Mouse (Mus musculus) lung, adult 2 months (tissue): ENCODE results near the gene M1ap. TPM values are rescaled to one million over a fixed set of nuclear protein-coding genes. Genes with fewer than 3 reads are reported as not detected.
A peak's percentile ranks its signal among the peaks of the same experiment; 100 is the strongest.

Source experiments
- DNase-seq: peaks from one replicate; pipeline ENCODE4 v3.0.0; 2022
- H3K4me1 ChIP-seq: fragments of 200-500 bp; 2 replicates; pipeline ENCODE4 v1.6.1; 2011; ENCODE audit warnings: low read length; ENCODE audit not compliant: control insufficient read depth, insufficient read depth
- H3K4me3 ChIP-seq: fragments of 200-500 bp; replicated peaks from 2 replicates; pipeline ENCODE3; 2011; ENCODE audit warnings: low read depth, mild to moderate bottlenecking, control low read depth, low read length; ENCODE audit errors: extremely low read depth
- CTCF ChIP-seq: fragments of 200-500 bp; IDR thresholded peaks from 2 replicates; pipeline ENCODE4 v1.5.1; 2011; ENCODE audit warnings: mild to moderate bottlenecking, low read length, control low read depth; ENCODE audit not compliant: insufficient read depth
- POLR2A ChIP-seq: fragments of 200-500 bp; IDR thresholded peaks from 2 replicates; pipeline ENCODE4 v1.6.1; 2011; ENCODE audit warnings: low read depth, mild to moderate bottlenecking, control low read depth, low read length, borderline replicate concordance; ENCODE audit errors: extremely low read depth
- WGBS: fragments of 180-500 bp; shearing (Covaris S2); methylation state at CpG from one replicate; pipeline ENCODE4 v1.1.7; 2018; 5-methylcytosine and 5-hydroxymethylcytosine counted together
- polyA plus RNA-seq: library from polyadenylated mRNA; depleted of rRNA; stranded (reverse); fragments of >200 nt; gene quantifications from 2 replicates; pipeline ENCODE4 v1.2.3, GENCODE M21; 2012

M1ap gene
- polyA plus RNA-seq, 1 experiment, result 3.5 TPM

- no peak for DNase-seq
- H3K4me3 ChIP-seq, result no peak overlapping the region
- TF ChIP-seq POLR2A, result no peak
- no peak for TF ChIP-seq CTCF
- peaks cover 14% of the 10 kb centered on the region for H3K4me1 ChIP-seq
- WGBS, result 81% methylated on average over 5 of the region's 5 CpGs
Measured at GRCm38 (mm10) chr6:83003850-83004249, 57.1 kb downstream of the M1ap start.

DNA sequence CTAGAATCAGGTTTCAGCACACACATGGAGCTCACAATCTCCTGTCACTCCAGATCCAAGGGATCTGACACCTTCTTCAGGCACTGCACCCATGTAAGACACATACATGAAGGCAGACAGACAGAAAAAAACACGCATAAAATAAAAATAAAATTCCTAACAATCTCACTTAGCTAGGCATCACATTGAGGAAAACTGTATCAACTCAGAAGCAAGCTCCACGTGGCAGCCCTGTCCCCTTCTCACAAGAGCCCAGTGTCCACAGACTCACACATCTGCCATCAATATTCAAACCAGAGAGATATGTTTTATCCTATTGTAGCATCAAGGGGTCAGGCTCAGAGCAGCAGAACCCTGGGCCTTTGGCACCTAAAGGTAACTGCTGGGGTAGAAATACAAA, 57.6 kb downstream of the M1ap start:
- DNase-seq, result no peak
- WGBS, result 74% methylated on average over 2 of the region's 2 CpGs
- TF ChIP-seq POLR2A (no peak), CTCF (no peak)
- H3K4me1 ChIP-seq, result peaks cover 14% of the 10 kb centered on the region
- no peak overlapping the region for H3K4me3 ChIP-seq

DNA sequence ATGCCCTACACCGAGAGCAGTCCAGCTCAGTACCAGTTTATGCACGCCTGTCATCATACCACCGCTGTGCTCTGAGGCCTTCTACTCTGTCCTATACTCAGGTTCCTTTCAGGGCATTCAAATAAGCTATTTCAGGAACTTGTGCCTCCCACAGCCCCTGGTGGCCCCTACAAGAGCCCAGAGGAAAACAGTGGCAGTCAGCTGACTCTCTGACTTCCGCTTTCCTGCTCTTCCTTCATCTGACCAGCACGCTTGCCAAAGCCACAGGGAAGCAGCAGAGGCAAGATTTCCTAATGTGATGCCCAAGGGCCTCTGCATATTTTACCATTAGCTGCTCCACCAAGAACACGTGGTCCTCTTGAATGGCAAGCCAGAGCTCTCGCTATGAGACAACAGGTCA, 58.2 kb downstream of the M1ap start:
- DNase-seq, result peak; percentile 32
- 29% methylated on average over 7 of the region's 7 CpGs for WGBS
- Histone ChIP-seq H3K4me1 (peaks cover 14% of the 10 kb centered on the region), H3K4me3 (no peak overlapping the region)
- TF ChIP-seq POLR2A, result no peak
- no peak for TF ChIP-seq CTCF

DNA sequence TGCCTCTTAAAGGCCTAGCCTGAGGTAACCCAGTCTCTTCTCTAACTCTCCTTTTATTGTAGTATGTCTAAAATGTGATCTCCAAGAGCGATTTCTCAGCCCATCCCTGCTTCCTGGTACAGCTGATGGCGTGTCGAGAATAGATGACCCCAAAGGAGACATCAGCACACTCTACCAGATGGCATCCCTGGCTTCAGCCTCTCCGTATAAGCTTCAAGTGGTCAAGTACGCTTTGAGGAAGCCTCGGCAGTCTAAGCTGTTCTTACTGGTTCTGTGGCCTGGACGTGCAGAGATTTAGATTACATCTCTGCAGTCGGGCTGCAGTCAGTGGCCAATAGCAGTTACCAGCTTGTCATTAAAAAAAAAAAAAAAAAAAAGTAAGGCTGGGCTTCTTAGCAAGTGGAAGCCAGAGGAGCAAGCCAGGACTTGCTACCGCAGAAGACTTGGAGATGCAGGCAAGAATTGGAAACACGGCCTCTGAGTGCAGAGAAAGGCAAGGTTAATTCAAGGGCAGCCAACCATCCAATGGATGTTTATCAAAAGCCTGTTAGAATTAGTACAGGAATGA, 58.8 kb downstream of the M1ap start:
- no peak for TF ChIP-seq CTCF
- no peak for TF ChIP-seq POLR2A
- Histone ChIP-seq H3K4me3 (no peak overlapping the region), H3K4me1 (peaks cover 14% of the 10 kb centered on the region)
- WGBS, result 76% methylated on average over 10 of the region's 10 CpGs
- no peak for DNase-seq

GRCm38 (mm10) chr6:83006114-83006513, 59.4 kb downstream of the M1ap start:
- peaks cover 14% of the 10 kb centered on the region for H3K4me1 ChIP-seq
- no peak overlapping the region for H3K4me3 ChIP-seq
- 76% methylated on average over 6 of the region's 6 CpGs for WGBS
- no peak for DNase-seq
- TF ChIP-seq POLR2A (no peak), CTCF (no peak)

DNA sequence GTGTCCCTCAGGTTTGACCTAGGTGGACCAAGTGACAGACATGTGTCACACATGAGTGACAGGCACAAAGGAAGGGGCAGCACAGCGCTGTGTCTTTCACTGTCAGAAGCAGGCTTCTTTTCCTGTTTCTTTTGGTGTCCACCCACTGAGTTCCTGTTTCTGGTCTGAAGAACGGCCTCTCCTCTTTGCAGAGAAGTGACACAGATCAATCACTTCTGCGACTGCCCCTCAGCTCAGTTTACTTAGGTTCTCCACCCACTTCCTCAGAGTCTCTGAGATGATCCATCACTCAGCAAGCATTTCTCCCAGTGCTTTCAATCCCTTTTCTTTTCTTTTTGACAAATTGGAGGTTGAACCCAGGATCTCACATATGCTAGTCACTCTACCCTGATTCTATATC, 62.0 kb downstream of the M1ap start:
- WGBS, result 20% methylated on average over 3 of the region's 3 CpGs
- Histone ChIP-seq H3K4me3 (no peak overlapping the region), H3K4me1 (peaks cover 17% of the 10 kb centered on the region)
- TF ChIP-seq CTCF (no peak), POLR2A (no peak)
- no peak for DNase-seq

DNA sequence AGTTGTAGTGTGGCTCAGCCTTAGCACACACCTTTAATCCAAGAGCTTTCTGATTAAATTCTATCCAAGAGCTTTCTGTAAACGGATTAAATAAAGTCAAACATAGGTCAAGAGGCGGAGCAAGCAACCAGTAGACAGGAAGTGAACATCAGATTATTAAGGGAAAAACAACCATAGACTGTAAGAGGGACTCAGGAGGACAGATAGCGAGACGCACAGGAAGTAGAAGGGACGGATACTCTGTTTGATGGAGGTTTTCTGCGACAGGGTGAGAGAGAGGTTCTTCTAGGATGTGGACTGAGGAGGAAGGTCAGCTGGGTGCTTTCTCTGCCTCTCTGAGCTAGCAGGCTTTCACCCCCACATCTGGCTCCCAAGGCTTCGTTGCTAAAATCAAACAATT, 63.3 kb downstream of the M1ap start:
- H3K4me3 ChIP-seq, result no peak overlapping the region
- no peak for DNase-seq
- TF ChIP-seq CTCF, result no peak
- no peak for TF ChIP-seq POLR2A
- H3K4me1 ChIP-seq, result peaks cover 17% of the 10 kb centered on the region
- 23% methylated on average over 7 of the region's 7 CpGs for WGBS

- Histone ChIP-seq H3K4me1 (peaks cover 15% of the 10 kb centered on the region), H3K4me3 (no peak overlapping the region)
- TF ChIP-seq CTCF (no peak), POLR2A (no peak)
- no peak for DNase-seq
- WGBS, result 79% methylated on average over 7 of the region's 7 CpGs
Measured at GRCm38 (mm10) chr6:83011255-83011654, 64.6 kb downstream of the M1ap start.

DNA sequence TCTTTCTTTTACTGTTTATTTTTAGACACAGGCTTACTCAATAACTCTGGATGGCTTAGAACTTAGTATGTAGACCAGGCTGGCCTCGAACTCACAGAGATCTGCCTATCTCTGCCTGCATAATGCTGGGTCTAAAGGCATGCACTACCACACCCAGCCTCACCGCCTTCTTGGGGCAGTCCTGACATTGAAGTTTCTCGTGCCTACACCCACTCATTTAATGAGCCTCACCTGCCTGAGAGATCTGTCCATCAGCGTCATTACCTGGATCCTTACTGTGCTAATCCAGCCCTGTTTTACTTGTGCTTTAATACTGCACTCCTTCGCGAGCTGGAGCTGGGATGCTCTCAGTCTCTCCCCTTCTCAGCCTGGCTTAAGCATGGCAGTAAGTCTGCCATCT, 65.1 kb downstream of the M1ap start:
- no peak for TF ChIP-seq CTCF
- no peak for TF ChIP-seq POLR2A
- H3K4me3 ChIP-seq, result no peak overlapping the region
- 79% methylated on average over 6 of the region's 6 CpGs for WGBS
- DNase-seq, result no peak
- peaks cover 15% of the 10 kb centered on the region for H3K4me1 ChIP-seq

- no peak for DNase-seq
- Histone ChIP-seq H3K4me3 (no peak overlapping the region), H3K4me1 (peaks cover 17% of the 10 kb centered on the region)
- 71% methylated on average over 5 of the region's 5 CpGs for WGBS
- TF ChIP-seq POLR2A (no peak), CTCF (no peak)
Measured at GRCm38 (mm10) chr6:83013444-83013843, 66.7 kb downstream of the M1ap start.

GRCm38 (mm10) chr6:83014482-83015466, 68.1 kb downstream of the M1ap start:
- Histone ChIP-seq H3K4me3 (peak overlapping the region; percentile 2), H3K4me1 (peaks cover 15% of the 10 kb centered on the region)
- 47% methylated on average over 12 of the region's 12 CpGs for WGBS
- no peak for DNase-seq
- TF ChIP-seq POLR2A, result no peak
- TF ChIP-seq CTCF, result no peak
